Mouse (Mus musculus) spleen, adult 2 months (tissue): ENCODE measurements around the gene Eri3.

Experiments
- CTCF ChIP-seq: fragments of 200-500 bp; IDR thresholded peaks from 2 replicates; pipeline ENCODE4 v1.5.1; 2011; ENCODE audit warnings: mild to moderate bottlenecking, inconsistent platforms; ENCODE audit not compliant: insufficient read depth, insufficient read length, insufficient replicate concordance; ENCODE audit errors: extremely low read depth
- POLR2A ChIP-seq: fragments of 200-500 bp; IDR thresholded peaks from 2 replicates; pipeline ENCODE4 v1.6.1; 2011; ENCODE audit warnings: low read depth, low read length, inconsistent platforms

- TF ChIP-seq POLR2A, result no peak
- no peak for TF ChIP-seq CTCF
Observed at GRCm38 (mm10) chr4:117539329-117539980, 10.7 kb upstream of the Eri3 start.
